Mouse (Mus musculus): Measurements from ENCODE around the gene Xpc.

Xpc gene

GRCm38 (mm10) chr6:91515545-91516449 is at the start of gene Xpc, which contains the start of gene Lsm3:
Gene Xpc (minus strand): TSS chr6:91515888.
Gene Lsm3 (plus strand): TSS chr6:91515928.
- ATAC-seq (ENCODE audit: low TSS enrichment), result peak; percentile 86

GRCm38 (mm10) chr6:91563031-91563430 is 47.3 kb upstream of the Xpc start:
- no peak for ATAC-seq (ENCODE audit: low TSS enrichment)

DNA sequence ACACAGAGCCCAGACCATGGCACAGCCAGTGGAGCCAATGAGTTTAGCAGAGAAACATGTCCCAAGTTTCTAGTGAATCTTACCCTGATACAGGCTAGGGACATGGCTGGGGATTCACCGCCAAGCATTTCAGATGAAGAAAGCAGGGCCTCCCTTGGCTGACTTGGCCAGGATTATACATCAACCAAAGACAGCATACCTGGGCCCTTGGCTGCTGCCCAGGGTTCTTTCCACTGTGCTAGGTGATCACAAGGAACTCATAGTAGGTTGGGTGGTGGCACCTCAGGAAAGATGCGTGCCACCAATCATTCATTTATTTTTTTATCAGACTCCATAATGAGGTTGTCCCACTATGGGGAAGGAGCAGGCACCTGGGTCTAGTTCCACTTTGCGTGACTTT is 44.5 kb upstream of the Xpc start:
- no peak for ATAC-seq (ENCODE audit: low TSS enrichment)

DNA sequence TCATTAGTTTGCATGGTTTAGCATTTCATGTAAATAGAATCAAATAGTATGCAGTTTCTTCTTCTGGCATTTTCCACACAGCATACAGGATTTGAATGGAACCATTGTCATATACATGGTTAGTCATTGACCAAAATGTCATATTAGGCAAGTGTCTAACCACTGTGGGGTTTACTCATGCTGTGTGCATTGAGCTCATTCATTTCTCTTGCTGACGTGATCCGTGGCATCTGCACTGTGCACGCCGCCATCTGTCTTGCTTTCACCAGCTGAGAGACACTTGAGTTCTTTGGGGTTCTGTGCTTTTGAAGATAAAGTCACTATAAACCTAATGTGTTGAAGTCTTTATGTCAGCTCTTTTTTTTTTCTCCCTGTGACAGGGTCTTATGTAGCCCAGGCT is 43.7 kb upstream of the Xpc start:
- peak; percentile 94 for ATAC-seq (ENCODE audit: low TSS enrichment)

DNA sequence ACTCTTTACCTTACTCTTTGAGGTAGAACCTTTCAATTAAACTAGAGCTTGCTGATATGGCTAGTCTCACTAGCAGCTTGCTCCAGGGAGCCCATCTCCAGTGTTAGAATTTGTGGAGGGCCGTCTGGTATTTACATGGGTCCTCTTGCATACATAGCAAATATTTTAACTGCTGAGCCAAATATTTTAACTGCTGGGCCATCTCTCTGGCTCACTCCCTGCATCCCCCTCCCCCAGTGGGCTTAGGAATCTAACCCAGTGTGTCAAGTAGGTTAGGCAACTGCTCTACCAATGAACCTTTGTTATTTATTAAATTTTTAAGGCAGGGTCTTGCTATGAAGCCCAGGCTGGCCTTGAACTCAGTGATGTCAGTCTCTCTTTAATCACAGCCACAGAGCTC is 42.9 kb upstream of the Xpc start:
- ATAC-seq (ENCODE audit: low TSS enrichment), result no peak

DNA sequence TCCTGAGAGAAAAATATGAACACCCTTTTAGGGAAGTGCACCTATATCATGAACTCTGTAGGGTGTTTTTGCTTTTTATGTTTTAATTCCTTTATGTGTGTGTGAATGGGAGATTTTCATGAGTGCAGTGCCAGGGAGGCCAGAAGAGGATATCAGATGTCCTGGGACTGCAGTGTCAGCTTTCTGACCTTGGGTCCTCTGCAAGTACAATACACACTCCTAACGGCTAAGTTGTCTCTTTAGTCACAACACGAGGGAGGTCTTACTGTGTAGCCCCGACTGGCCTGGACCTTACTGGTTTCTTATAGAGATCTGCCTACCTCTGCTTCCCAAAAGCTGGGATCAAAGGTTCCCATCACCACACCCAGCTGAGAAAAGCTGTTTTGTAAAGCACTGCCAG is 37.0 kb upstream of the Xpc start:
- ATAC-seq (ENCODE audit: low TSS enrichment), result no peak

GRCm38 (mm10) chr6:91551671-91552070 is 36.0 kb upstream of the Xpc start:
- peak; percentile 50; the same call in 1 of the 2 replicates for ATAC-seq (ENCODE audit: low TSS enrichment)

DNA sequence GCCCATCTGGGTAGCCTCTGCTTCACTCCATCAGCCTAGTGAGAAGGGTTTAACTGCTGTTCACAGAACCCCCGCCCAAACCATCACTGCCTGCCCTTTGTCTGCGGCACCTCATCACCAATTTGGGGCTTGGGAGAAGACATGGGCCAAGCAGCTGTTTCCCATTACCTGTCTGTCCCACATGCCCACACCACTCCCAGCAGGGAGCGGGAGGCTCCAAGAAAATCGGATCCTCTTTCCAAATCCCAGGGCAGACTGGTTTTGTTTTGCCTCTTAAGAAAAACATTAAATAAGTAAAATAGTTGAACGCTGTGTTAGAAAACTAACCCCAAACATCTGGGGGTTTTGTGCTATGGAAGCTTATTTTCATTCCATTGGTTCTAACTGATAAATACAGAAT is 33.9 kb upstream of the Xpc start:
- no peak for ATAC-seq (ENCODE audit: low TSS enrichment)

- no peak for ATAC-seq (ENCODE audit: low TSS enrichment)
Observed at GRCm38 (mm10) chr6:91547313-91547712, 31.6 kb upstream of the Xpc start.

DNA sequence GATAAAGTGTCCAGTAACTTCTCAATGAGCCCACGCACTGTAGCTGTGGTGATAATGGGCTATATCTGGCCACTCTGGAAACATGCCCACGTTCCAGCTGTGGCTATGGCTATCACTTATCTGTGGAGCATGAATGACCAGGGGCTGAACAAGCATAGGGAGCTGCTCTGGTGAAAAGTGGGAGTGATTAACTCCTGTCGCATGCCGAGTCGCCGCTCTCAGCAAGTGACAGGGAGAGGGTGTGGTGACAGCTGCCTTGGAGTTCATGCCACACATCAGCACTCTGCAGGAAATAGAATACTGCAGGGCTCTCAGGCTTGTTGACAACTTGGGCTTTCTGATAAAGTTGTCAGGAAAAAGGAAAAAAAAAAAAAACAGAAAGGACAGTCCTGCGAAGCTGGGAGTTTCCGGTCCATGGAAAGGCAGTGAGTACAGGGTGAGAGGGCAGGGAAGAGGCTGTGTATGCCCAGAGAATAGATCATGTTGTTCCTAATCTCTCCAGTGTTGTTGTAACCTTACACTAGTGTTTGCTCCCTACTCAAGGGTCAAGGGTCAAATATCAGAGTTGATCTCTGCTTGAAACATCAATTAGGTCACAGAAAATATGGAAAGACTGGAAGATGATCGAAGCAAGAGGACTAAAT is 30.7 kb upstream of the Xpc start:
- ATAC-seq (ENCODE audit: low TSS enrichment), result no peak

DNA sequence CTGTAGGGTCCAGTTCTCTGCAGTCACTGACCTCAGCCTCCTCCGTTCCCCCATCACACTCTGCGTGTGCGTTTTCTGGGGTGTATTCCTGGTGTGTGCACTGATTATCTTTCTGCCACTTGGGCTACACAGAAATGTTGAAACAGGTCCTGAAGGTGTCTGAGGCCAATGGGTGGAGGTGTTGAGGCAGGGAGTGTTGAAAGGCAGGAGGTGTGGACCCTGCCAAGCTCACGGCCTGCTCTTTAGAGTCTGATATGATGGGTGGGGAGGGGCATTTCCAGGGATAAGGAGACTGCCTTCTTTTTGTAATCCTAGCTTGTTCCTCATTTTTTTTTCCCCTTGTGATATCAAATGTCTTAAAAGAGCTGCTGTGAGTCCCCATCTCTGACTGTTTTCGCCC is 27.4 kb upstream of the Xpc start:
- ATAC-seq (ENCODE audit: low TSS enrichment), result no peak

DNA sequence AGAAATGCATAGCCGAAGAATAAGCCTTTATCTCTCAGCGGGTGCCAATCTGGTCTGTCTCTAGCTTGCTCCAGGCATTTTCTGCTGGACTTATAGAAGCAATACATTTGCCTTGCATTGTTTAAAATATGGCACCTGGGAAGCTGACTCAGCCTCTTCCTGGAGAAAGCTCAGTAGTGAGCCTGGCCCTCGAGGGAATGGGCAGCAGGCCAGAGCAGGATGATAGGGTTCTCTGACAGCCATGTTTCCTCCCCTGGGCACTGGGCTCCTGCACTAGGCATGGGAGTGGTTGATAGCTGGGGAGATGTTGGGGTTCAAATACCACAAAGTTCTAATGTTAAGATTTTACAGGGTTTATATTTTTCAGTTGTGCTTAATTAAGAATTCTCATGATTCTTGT is 25.6 kb upstream of the Xpc start:
- no peak for ATAC-seq (ENCODE audit: low TSS enrichment)

DNA sequence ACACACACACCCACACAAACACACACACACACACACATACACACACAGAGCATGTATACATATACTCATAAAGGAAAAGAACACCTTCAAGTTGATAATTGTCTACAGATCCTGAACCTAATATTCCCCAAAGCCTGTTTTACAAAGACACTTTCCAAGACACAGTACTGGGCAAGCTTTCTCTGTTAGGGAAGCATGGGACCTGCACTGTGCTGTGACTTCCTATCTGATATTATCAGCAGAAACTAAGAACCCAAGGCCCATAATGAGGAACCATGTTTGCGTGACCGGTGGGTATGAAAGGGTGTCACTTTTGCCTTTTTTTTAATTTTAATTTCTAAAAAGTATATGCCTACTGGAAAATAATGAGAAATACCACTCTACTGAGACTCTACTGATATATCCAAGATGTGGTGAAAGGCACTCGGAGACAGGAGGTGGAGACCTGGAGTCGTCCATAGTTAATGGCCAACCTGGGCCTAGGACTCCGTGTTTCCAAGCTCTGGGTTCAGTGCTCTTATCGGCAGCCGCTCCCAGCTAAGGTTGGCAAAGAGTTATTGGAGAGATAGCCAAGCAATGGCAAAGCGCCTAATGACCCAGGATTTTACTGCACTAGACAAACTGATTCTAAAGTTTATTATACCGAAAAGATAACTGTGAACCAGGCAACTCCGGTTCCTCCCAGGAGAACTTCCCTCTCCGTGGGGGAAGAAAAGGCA is 20.5 kb upstream of the Xpc start:
- no peak for ATAC-seq (ENCODE audit: low TSS enrichment)

DNA sequence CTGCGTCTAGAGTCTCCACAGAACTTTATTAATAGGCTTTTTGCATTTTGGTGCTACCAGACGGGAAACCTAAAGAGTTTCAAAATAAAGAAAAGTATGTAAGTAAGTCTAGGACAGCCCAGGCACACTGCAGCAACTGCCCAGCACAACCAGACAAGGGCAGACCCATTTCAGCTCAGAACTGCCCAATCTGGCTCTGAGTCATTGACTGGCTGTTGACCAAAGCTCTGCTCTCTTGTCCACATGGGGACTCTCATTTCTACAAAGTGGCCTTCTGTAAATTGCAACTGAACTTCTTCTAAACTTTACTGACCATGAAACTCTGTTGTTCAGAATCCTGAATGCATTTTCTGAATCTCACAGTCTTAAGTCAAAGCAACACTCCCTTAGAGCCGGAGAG is 19.5 kb upstream of the Xpc start:
- no peak for ATAC-seq (ENCODE audit: low TSS enrichment)

GRCm38 (mm10) chr6:91534268-91534667 is 18.6 kb upstream of the Xpc start:
- ATAC-seq (ENCODE audit: low TSS enrichment), result no peak

DNA sequence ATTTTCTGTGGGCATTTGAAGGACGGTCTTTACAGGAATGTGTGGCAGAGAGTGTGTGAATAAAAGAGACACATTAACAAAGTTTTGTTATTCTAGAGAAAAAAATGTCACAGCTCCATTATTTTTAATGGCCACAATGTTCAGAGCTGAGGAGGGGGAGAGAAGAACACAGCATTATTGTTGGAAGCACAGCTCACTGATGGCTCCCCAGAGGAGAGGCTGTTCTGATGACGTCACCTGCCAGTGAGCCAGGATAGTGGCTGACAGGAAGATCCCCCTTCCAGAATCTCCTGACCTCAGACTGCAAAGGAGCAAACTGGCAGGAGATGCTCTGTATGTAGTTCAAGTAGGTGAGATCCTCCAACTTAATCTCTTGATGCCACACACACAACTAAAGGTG is 18.1 kb upstream of the Xpc start:
- no peak for ATAC-seq (ENCODE audit: low TSS enrichment)

- no peak for ATAC-seq (ENCODE audit: low TSS enrichment)
Observed at GRCm38 (mm10) chr6:91533359-91533758, 17.7 kb upstream of the Xpc start.

- ATAC-seq (ENCODE audit: low TSS enrichment), result no peak
Observed at GRCm38 (mm10) chr6:91532661-91533060, 17.0 kb upstream of the Xpc start.

- no peak for ATAC-seq (ENCODE audit: low TSS enrichment)
Observed at GRCm38 (mm10) chr6:91531276-91531675, 15.6 kb upstream of the Xpc start.

DNA sequence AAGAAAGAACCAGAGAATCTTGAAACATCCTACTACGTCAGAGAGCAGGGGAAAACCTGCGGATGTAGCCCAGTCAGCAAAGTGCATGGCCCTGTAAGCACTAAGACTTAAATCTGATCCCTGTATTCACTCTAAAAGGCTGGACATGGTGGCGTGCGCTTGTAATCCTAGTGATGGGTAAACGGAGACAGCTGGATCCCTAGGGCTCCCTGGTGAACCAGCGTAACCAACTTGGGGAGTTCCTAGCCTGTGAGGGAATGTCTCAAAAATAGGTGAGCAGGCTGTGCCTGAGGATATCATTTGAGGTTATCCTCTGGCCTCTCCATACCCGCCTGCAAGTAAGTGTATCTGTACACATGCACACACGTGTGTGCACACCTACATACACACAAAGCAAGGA is 15.0 kb upstream of the Xpc start:
- ATAC-seq (ENCODE audit: low TSS enrichment), result no peak

GRCm38 (mm10) chr6:91528265-91528664 is 12.6 kb upstream of the Xpc start:
- no peak for ATAC-seq (ENCODE audit: low TSS enrichment)

- ATAC-seq (ENCODE audit: low TSS enrichment), result peak; percentile 94
Observed at GRCm38 (mm10) chr6:91527227-91527860, 11.7 kb upstream of the Xpc start.
